ENCODE assay signal across 13 mouse cellular contexts in the genomic region with DNA sequence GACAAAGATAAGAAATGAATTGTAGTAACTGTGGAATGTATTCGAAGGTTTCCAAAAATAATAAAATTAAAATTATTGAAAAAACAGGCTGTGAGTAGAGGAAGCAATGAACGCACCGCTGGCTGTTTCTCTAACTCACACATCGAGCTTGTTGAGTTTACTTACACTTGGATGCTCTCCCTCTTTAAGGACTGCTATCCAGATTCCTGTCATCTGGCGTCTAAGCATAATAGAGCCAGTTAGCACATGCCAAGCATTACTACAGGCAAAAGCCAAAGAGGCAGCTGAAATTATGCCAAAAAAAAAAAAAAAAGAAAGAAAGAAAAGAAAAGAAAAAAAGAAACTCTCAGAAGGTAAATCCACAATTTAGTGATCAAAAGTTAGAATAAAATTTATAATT.
"Had no signal": no experiment of that assay in that cellular context is flagged by ENCODE, and none has a peak within 500 bp of the region (broad histone marks: within the 10 kb centered on the region; RNA-seq: fewer than 3 reads in every experiment).

No protein-coding gene starts in this region.

- H3K9ac ChIP-seq: limb, embryonic 15.5 days; liver, embryonic 12.5 days; lung, embryonic 15.5 days; midbrain, embryonic 12.5 days; neural tube, embryonic 13.5 days; stomach, embryonic 15.5 days had no signal

- H3K4me3 ChIP-seq: limb, embryonic 15.5 days; liver, embryonic 12.5 days; lung, embryonic 15.5 days; midbrain, embryonic 12.5 days; neural tube, embryonic 13.5 days; stomach, embryonic 15.5 days had no signal

- H3K9me3 ChIP-seq: limb, embryonic 15.5 days; liver, embryonic 12.5 days; lung, embryonic 15.5 days; midbrain, embryonic 12.5 days; neural tube, embryonic 13.5 days; stomach, embryonic 15.5 days had no signal

- H3K27ac ChIP-seq: limb, embryonic 15.5 days; liver, embryonic 12.5 days; lung, embryonic 15.5 days; midbrain, embryonic 12.5 days; neural tube, embryonic 13.5 days; stomach, embryonic 15.5 days had no signal

- H3K4me1 ChIP-seq: limb, embryonic 15.5 days; liver, embryonic 12.5 days; lung, embryonic 15.5 days; midbrain, embryonic 12.5 days; neural tube, embryonic 13.5 days; stomach, embryonic 15.5 days had no signal

- ATAC-seq: liver, embryonic 12.5 days; midbrain, embryonic 16.5 days had no signal

- H3K27me3 ChIP-seq: limb, embryonic 15.5 days; liver, embryonic 12.5 days; lung, embryonic 15.5 days; midbrain, embryonic 12.5 days; neural tube, embryonic 13.5 days; stomach, embryonic 15.5 days had no signal

- H3K4me2 ChIP-seq: limb, embryonic 15.5 days; liver, embryonic 12.5 days; lung, embryonic 15.5 days; midbrain, embryonic 12.5 days; neural tube, embryonic 13.5 days; stomach, embryonic 15.5 days had no signal

- DNase-seq: kidney, postnatal 10 days; layer of hippocampus, adult 9-11 months; layer of hippocampus, postnatal 36 days; lung, postnatal 14 days; right cerebral cortex, postnatal 14 days; thymus, postnatal 36 days had no signal

- H3K36me3 ChIP-seq: limb, embryonic 15.5 days; liver, embryonic 12.5 days; lung, embryonic 15.5 days; midbrain, embryonic 12.5 days; neural tube, embryonic 13.5 days; stomach, embryonic 15.5 days had no signal
